Mouse (Mus musculus) mature B cell (primary cell): ENCODE data around the gene Ak9.
"Not testable (repeated sequence)": the region's sequence is repeated elsewhere in the genome, so short reads cannot be mapped to it uniquely, and the experiment has no call there.

Source experiments
- in situ Hi-C: fragments of 300-500 bp; cut with MboI; formaldehyde crosslinking; loops from 2 replicates; pipeline ENCODE4 v1.14.3; 2019

Gene Ak9

GRCm38 (mm10) chr10:41332533-41333043, 28.8 kb downstream of the Ak9 start:
- in situ Hi-C loops: no loop called here

DNA sequence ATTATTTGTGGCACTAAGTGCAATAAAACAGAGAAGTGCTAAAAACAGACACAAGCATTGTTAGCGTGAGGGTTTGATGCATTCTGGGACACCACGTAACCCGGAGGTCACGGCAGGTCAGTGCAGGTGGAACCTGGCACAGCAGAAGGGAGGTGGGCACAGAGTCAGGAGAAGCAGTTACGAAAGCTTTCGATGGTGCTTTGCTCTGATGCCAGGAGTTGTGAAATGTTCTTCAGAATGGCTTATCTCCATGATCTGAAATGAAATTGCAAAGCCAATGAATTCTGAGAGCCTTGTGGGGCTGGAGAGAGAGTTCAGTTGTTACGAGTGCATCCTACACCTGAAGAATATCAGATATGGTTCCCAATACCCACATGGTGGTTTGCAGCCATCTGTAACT, 37.6 kb downstream of the Ak9 start:
- in situ Hi-C loops: no loop called here

DNA sequence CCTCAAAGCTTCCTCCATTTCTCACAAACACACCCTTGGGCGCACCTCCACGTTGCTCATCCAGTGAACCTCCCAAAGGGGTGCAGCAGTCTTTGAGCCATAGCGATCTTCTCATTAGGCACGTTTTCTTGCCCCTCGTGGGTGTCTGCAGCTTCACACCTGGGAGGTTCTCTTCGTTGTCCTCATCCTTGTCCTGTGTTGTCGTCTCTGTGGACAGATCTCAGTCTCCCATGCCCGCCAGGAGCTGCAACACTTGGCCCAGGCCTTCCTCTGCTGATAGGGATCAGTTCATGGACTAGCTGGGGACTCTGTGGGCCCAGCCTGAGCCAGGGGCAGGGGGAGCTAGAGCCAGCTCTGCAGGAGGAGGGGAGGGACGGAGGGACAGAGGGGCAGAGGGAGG, 61.3 kb downstream of the Ak9 start:
- in situ Hi-C loops: no loop called here

- in situ Hi-C loops: loop anchor here (10.0 kb wide), 1 partner anchor 76 kb away; the partner anchor contains the start of genes Ak9 and Fig4
These were observed 76.7 kb downstream of the Ak9 start for GRCm38 (mm10) chr10:41380466-41380865.

GRCm38 (mm10) chr10:41385506-41386221, 81.9 kb downstream of the Ak9 start:
- in situ Hi-C loops: loop anchor here (10.0 kb wide), 1 partner anchor 81 kb away; the partner anchor contains the start of genes Ak9 and Fig4

DNA sequence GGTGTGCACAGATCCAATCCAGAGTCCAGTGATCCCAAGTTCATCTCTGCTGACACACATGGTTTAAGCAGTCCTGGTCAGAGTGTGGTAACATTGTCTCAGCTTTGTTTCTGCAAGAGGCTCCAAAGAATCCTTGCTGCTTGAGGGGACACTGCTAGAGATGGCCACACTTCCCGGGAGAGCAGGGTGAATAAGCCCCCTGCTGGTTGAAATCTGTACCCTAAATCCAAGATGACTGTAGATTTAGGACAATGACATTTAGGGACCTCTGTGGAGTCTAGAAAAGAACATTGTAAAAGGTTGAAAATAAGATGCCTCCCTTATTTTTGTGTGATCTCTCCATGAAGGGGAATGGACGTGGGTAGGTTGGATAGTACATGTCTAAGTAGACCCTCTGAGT, 89.8 kb downstream of the Ak9 start:
- in situ Hi-C loops: no loop called here

GRCm38 (mm10) chr10:41401097-41401496, 97.3 kb downstream of the Ak9 start:
- in situ Hi-C loops: no loop called here

- in situ Hi-C loops: no loop called here
These were observed 99.6 kb downstream of the Ak9 start for GRCm38 (mm10) chr10:41403364-41403763.

DNA sequence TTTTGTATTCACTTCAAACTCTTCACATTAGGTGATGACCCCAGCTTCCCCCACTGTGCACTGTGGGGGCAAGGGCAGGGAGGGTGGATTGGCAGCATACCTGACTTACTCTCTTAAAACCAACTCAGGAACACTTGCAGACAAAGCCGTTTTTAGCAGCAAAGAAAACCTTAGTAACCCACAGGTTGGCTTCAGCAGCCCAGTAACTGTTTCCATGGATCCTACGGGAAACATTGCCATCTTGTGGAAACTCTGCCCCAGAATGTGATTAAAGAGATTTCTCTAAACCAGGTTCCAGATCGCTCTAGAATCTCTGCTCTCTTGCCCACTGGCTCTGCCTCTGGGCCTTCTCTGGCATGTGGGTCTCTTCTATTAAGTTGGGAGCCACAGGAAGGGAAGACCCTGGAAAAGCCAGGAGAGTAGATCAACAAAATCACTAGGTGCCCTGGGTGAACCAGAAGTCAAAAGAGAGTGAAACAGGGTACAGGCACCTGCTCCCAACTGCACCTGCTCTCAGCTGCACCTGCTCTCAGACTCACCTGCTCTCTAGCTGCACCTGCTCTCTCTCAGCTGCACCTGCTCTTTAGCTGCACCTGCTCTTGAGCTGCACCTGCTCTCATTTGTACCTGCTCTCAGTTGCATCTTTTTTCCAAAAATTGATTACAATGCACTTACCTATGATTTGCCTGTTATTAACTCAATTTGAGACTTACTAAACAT, 100.3 kb downstream of the Ak9 start:
- in situ Hi-C loops: no loop called here

DNA sequence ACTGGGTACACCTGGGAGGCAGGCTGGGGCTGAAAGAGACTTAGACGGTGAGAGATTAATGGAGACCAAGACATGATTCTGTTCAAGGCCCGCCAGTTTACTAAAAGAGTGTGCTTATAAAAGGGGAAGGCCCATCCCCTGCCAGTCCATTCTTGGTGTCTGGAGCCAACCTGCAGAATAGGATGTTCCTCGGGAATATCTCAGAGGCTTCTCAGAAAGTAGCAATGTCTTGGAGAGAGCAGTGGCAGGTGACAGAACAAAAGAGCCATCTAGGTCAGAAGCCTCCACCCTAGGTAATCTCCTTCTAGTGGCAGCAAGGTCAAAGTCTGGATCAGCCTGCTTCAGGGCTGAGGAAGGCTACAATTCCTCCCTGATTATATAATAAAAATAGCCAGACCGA, 106.4 kb downstream of the Ak9 start:
- in situ Hi-C loops: not testable (repeated sequence)

- in situ Hi-C loops: not testable (repeated sequence)
These were observed 107.0 kb downstream of the Ak9 start for GRCm38 (mm10) chr10:41410821-41411220.

- in situ Hi-C loops: not testable (repeated sequence)
These were observed 109.7 kb downstream of the Ak9 start for GRCm38 (mm10) chr10:41413471-41413870.

- in situ Hi-C loops: not testable (repeated sequence)
These were observed 111.6 kb downstream of the Ak9 start for GRCm38 (mm10) chr10:41415368-41415767.

- in situ Hi-C loops: no loop called here
These were observed 116.9 kb downstream of the Ak9 start for GRCm38 (mm10) chr10:41420496-41421200.

GRCm38 (mm10) chr10:41423681-41424080, 119.9 kb downstream of the Ak9 start:
- in situ Hi-C loops: no loop called here

DNA sequence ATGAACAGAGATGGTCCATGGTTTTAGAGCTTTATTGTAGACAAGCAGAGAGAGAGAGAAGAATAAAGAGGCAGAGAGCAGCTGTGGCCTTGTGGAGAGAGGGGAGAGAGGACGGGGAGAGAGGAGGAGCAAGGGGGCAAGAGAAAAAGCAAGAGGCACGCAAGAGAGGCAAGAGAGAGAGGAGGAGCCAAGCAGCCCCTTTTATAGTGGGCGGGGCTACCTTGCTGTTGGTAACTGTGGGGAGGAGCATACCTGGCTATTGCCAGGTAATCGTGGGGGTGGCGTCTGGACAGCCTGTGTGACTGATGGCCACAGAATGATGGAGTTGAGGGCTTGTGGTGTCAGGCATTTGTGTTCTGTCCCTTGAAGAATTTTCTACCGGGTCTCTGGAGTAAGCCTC, 122.6 kb downstream of the Ak9 start:
- in situ Hi-C loops: no loop called here

GRCm38 (mm10) chr10:41434624-41435023, 130.8 kb downstream of the Ak9 start:
- in situ Hi-C loops: loop anchor here (5.0 kb wide), 1 partner anchor 68 kb away; no protein-coding TSS in a partner anchor

DNA sequence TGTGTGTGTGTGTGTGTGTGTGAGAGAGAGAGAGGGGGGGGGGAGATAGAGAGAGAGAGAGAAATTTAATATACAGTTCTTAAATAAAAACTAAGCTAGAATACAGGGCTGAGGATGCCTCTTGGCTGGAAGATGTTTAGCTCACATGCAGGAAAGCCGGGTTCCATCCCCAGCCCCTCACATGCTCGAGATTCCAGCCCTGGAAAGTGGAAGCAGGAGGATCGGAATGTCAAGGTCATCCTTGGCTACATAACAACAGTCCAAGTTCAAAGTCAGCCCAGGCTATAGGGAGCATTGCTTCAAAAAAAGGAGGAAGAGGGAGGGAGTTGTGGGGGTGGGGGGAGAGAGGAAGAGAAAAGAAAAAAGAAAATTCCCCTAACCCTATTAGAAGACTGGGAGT, 131.4 kb downstream of the Ak9 start:
- in situ Hi-C loops: no loop called here

- in situ Hi-C loops: no loop called here
These were observed 144.4 kb downstream of the Ak9 start for GRCm38 (mm10) chr10:41448216-41448615.

GRCm38 (mm10) chr10:41449684-41450083, 145.9 kb downstream of the Ak9 start:
- in situ Hi-C loops: no loop called here

- in situ Hi-C loops: no loop called here
These were observed 146.4 kb downstream of the Ak9 start, which contains the start of gene Zbtb24 for GRCm38 (mm10) chr10:41450137-41450670. TSS of gene Zbtb24 (plus strand) at chr10:41450383.
